Mouse (Mus musculus) central nervous system, embryonic 11.5 days (tissue): Measurements from ENCODE around the gene Mtmr4. TPM values are rescaled to one million over a fixed set of nuclear protein-coding genes. Genes with fewer than 3 reads are reported as not detected.

Experiments
- polyA plus RNA-seq: library from polyadenylated mRNA; depleted of rRNA; stranded (reverse); fragments of >200 nt; gene quantifications from 2 replicates; pipeline ENCODE4 v1.2.3, GENCODE M21; 2012; rRNA removed

Gene Mtmr4
- polyA plus RNA-seq = 47.7 and 54.7 TPM in 2 replicates

DNA sequence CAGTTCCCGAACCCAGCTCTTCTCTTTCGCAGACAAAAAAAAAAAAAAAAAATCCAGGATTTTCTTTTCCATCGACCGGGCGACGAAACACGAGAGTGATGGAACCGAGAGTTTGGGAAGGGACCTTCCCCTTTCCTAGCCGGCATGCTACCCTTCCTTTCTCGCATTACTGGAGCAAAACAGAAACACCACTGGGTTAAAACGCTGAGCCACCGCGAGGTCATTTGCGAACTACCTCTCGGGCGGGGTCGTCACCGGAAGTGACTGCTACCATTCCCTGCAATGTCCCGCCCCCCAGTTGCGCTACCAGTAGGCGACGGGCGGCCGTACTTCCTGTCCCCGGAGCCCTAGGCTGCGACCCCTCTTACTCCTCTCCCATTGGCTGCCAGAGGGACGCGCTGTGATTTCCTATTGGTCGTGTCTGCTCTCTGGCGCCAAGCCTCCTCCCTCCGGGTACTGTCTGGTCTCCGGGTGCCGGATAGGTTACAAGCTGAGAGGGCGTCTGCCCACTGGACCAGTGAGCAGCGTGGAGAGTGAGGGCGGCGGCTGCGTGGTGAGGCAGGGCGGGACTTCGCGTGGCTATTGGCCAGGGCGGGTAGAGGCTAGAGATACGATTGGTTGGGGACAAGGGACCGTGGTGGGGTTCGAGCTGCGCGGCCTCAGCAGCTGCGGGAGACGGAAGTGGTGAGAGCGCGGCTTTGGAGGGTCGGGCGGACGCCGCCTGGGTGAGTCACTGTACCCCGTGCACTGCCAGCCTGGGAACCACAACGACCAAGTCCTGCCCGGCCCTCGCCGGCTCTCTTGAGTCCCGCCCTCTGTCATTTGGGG, at the start of gene Mtmr4:
Gene Mtmr4, plus strand, starts transcription at position 637 of the 828 bp plus-strand sequence.

DNA sequence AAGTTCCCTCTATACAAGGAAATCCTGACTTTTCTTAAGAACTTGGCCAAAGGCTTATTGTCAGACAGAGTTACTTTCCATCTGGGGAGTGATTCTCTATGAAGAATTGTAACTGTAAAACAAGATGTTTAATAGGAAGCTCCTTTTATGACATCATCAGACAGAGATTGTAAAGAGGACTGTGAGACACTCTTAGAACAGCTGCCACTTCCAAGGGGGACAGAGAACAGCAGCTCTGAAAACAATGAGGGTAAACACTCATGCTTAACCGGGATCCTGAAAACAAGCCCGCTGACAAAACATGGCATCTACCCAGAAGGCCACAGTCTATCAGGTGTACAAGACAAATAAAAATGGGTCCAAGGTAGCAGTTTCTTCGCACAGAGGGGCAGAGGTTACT, 25.5 kb upstream of the Mtmr4 start, which contains the start of gene Gm11492:
Gene Gm11492, plus strand, starts transcription at position 153 of the 400 bp plus-strand sequence.

DNA sequence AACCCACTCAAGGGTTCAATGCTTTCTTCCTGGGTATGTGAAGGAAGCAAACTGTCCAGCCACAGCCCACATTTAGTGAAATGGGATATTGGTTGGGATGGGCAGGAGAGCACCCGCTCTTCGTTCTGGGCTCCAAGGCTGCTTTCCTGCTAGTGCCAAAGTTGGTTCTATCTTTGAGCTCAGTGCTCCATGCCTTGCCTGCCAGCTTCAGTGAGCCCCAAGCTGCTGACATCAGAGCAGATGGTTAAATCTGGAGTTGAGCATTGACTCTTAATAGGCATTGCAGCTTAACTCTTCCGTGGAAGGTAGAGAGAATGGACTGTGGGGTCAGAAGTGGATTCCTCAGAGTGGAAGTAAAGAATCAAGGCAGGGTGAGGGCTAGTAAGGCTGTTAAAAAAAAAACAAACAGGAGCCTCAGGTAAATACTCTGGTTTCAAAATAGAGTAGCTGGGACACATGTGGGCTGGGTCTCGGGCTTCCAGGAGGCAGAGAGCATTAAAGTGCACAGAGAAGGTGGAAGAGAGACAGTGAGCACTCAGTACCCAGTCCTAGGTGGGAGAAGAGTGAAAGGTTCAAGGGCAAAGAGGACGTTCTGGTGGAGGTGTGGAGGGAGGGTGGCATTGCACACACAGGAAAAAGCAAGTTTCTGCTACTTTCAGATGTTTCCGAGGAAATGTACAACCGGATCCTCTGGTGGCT, 23.6 kb upstream of the Mtmr4 start, which contains the start of gene Sept4:
Gene Sept4, plus strand, starts transcription at position 649 of the 699 bp plus-strand sequence.

DNA sequence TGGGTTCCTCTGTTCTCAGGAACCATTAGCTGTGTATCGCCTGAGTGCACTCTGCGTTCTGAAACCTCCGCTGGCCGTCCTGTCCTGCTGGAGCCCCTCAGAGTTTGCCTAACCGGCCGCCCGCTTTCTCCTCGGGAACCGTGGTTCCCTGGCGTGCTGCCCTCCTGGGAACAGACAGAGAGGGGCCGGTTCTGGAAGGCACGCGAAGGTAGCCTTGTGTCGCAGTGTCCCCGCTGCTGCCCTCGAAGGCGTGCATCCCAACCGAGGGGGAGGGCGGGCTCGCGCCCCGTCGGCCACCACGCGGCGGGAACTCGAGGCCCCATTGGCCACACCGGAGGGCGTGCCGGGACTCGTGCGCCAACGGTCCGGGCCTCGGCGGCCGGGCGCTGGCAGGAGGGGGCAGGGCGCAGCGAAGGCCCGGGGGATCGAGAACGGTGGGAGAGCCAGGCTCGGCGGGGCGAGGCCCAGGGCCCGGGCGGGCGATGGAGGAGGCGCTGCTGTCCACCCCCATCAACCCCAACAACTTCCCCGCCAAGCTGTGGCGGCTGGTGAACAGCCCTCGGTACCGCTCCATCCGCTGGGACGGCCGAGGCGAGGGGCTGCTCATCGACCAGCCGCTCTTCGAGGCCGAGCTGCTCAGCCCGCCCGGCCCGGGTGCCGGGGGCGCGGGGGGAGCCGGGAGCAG, 25.0 kb downstream of the Mtmr4 start, which contains the start of gene Hsf5:
Gene Hsf5, plus strand, starts transcription at position 375 of the 685 bp plus-strand sequence.

DNA sequence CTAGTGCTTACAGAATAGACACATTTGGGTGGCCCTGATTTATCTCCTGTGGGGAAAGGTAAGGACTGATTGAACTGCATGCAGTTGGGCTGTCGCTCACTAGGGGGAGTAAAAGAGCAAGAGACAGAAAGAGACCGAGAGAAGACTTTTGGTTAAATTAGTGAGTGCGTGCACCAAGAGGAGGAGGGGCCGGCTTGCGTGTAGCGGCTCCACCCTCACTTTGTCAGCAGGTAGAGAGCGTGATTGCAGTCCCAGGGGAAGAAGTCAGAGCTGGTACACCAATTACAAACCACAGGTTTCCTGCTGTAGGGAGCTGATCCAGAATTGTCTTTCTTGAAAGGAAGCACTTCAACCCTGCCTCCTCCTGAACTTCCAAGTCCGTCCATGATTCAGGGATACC, 70.4 kb downstream of the Mtmr4 start, which contains the start of gene Rnf43:
Gene Rnf43, plus strand, starts transcription at position 316 of the 400 bp plus-strand sequence.

Other genes starting within 250 kb of the Mtmr4 start
- 12.9 and 13.1 TPM in 2 replicates for gene Ppm1e, start 233.1 kb upstream of the Mtmr4 start, polyA plus RNA-seq
- 10.3 and 13.7 TPM in 2 replicates for gene Rad51c, start 187.2 kb upstream of the Mtmr4 start, polyA plus RNA-seq
- gene Tex14, start 187.1 kb upstream of the Mtmr4 start, polyA plus RNA-seq = 0.53 and 0.58 TPM in 2 replicates
- not detected in 2 replicates for gene Gm11492, start 25.5 kb upstream of the Mtmr4 start, polyA plus RNA-seq
- gene Sept4, start 23.3 kb upstream of the Mtmr4 start, polyA plus RNA-seq = 11.0 and 14.8 TPM in 2 replicates
- 0.12 and 0.26 TPM in 2 replicates for gene Hsf5, start 25.0 kb downstream of the Mtmr4 start, polyA plus RNA-seq
- 1.8 and 3.5 TPM in 2 replicates for gene Rnf43, start 70.6 kb downstream of the Mtmr4 start, polyA plus RNA-seq
- gene Supt4a, start 145.4 kb downstream of the Mtmr4 start, polyA plus RNA-seq = 113 and 163 TPM in 2 replicates
- gene Tspoap1, start 168.4 kb downstream of the Mtmr4 start, polyA plus RNA-seq = 27.5 and 56.0 TPM in 2 replicates
- 4.9 and 5.0 TPM in 2 replicates for gene Mpo, start 201.4 kb downstream of the Mtmr4 start, polyA plus RNA-seq
- 0.26 and 0.28 TPM in 2 replicates for gene Lpo, start 236.1 kb downstream of the Mtmr4 start, polyA plus RNA-seq